Mouse (Mus musculus) cerebellum, adult 9-10 months (tissue): ENCODE measurements around the gene Arl4c.

Experiments used
- DNase-seq: peaks from one replicate; pipeline ENCODE4 v3.0.0; 2022

The Arl4c gene

DNA sequence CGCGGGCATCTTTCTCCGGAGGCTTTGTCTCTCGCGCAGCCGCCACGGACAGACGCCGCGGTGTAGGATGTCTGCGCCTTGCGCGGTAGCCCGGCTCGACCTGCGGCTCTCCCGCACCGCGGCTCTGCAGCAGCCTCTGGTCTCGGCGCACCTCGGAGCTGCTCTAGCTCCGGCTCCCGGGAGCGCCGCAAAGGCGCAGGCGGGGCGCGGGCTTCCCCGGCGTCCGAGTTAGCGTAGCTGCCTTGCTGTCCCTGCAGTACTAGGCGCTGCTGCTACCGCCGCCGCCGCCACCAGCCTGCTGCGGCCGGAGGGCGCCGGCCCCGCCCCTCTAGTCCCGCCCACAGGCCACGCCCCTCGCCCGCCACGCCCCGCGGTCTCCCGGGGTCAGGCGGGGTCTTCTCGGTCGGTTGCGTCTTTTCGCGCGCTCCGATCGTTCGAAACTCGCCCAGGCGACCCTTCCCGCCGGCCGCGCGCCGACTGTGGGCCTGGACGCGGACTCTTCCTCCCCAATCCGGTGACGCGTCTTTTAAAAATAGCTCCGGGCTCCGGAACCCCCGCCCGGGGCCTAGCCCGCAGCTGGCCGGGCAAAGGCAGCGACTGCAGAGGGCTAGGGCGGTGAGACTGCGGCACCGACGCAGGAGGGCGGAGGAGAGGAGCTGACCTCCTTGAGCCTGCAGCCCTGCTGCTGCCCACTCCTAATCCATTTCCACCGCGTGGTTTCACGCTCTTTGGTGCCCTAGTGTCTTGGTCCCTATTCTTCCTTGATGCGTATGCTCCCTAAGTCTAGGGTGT is at the start of gene Arl4c:
Arl4c (minus strand) TSS at position 352 of the 792 bp plus-strand sequence.
- peak; percentile 83 for DNase-seq

- DNase-seq = no peak
Observed at GRCm38 (mm10) chr1:88751332-88751731, 49.3 kb upstream of the Arl4c start.

GRCm38 (mm10) chr1:88750576-88750975 is 48.6 kb upstream of the Arl4c start:
- DNase-seq = no peak

- no peak for DNase-seq
Observed at GRCm38 (mm10) chr1:88750126-88750525, 48.1 kb upstream of the Arl4c start.

GRCm38 (mm10) chr1:88749106-88749505 is 47.1 kb upstream of the Arl4c start:
- DNase-seq = no peak

DNA sequence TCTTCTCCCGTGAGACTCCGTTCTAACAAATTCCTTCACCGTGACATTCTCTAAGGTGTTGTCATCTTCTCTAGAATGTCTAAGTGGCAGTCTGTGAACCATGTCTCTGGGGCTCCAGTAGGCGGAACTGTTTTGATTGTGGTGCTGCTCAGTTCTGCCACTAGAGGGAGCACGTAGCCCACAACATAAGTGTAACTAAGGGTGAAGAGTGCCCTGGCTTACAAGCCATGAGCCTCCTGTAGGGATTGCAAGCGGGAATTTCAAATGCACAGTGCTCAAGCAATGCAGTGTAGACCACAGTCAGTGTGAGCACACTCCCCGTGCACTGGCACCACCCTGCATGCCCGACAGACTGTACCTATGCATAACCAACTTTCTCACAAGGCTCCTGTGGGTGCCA is 43.2 kb upstream of the Arl4c start:
- peak; percentile 89 for DNase-seq

DNA sequence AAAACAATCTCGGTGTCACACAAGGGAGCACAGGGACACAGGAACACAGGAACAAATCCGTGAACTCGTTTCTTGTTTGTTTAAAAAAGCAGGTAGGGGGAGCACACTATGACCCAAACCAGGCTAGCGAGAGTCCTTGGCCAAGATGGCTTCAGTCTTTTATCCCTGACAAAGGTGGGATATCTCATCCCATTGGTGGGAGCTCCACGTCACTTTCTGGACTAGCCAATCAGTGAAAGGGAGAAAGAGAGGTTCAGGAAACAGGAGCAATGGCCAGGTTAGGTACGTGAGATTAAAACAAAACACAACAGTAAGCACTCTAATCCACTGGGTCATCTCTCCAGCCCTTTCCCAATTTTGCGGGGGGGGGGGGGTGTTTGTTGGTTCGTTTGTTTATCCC is 42.2 kb upstream of the Arl4c start:
- DNase-seq = no peak

GRCm38 (mm10) chr1:88742372-88742771 is 40.4 kb upstream of the Arl4c start:
- DNase-seq = peak; percentile 70

DNA sequence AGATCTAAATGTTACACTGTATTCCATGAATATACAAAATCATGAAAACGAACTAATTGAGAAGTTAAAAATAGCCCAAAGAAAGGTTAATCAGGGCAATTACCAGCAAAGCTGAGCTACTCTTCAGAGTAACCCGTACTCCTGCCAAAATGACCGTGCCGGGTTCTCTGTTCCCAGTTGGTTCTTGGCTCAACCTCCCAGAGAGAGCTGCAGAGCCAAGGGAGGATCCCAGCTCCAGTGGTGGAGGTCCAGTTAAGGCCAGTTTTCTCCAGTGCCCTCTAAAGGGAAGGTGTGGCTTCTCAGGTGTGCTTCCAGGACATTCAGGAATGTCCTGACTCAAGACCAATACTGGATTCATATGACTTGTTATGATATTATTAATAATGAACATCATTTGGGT is 37.5 kb upstream of the Arl4c start:
- DNase-seq = peak; percentile 38

DNA sequence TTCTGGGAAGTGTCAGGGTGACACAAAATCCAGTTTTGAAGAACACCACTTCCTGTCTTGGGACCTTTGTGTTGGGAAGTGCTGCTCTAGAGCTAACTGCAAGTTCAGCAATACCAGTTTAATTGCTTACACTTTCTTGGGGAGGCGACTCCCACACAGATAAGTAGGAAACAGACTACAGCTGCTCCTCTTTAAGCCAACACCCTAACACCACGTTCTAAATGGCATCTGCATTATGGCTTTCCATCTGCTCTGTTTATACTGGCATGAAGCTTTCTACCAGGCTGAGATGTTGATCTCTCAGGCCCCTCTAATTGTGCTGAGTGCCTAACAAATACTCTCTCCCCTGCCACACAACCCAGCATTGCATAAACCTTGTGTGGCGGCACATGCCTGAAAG is 36.9 kb upstream of the Arl4c start:
- no peak for DNase-seq

DNA sequence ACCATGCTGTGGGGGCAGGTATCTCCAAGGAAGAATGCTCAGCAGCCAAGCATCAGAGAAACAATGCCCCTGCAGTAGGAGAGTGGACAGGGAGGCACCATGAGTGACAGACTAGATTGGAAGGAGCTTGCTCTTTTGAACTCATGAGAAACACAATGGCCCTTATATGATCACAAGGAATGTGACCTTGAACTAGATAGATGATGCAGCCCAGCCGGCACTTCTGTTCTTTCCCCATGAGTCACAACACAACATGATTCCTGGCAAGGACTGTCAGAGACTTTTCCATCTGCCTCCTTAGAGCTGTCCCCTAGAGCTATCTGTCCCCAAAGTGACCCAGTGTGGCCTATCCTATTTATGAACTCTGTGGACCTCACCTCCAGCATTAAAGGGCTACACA is 27.5 kb upstream of the Arl4c start:
- no peak for DNase-seq

GRCm38 (mm10) chr1:88727369-88727768 is 25.3 kb upstream of the Arl4c start:
- DNase-seq = no peak

- DNase-seq = no peak
Observed at GRCm38 (mm10) chr1:88725716-88726115, 23.7 kb upstream of the Arl4c start.

GRCm38 (mm10) chr1:88720626-88721229 is 18.7 kb upstream of the Arl4c start:
- DNase-seq = no peak

DNA sequence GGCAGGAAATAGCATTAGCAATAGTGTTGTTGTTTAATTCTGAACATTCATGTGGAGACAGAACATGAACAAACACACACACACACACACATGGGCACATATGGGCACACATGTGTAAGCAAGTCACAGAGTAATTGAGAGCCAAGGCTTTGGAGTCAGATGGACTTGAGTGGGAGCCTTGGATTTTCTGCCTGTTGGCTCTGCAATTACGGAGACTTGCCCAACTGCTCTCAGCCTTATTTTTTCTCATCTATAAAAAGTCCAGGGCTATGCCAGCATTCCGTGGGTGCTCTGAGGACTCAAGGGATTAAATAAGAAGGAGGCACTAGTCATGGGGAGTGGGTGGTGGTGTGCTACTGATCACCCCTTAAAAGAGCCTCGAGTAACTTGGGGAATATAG is 16.5 kb upstream of the Arl4c start:
- no peak for DNase-seq

DNA sequence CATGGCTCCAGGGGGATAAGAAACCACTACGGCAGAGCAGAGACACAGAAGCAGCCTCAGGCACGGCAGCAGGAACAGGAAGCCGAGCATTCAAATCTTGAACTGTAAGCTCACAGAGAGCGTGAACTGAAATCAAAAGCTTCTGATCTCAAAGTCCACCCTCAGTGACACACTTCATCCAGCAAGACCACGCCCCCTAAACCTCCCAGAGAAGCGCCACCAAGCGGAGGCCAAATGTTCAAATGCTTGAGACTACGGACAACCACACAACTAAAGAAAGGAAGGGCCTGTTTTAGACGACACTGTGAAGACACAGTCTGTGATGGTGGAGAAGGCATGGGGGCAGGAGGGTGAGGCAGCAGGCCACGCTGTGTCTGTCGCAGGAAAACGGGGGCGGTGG is 15.7 kb upstream of the Arl4c start:
- DNase-seq = no peak

GRCm38 (mm10) chr1:88712011-88712410 is 10.0 kb upstream of the Arl4c start:
- DNase-seq = no peak

DNA sequence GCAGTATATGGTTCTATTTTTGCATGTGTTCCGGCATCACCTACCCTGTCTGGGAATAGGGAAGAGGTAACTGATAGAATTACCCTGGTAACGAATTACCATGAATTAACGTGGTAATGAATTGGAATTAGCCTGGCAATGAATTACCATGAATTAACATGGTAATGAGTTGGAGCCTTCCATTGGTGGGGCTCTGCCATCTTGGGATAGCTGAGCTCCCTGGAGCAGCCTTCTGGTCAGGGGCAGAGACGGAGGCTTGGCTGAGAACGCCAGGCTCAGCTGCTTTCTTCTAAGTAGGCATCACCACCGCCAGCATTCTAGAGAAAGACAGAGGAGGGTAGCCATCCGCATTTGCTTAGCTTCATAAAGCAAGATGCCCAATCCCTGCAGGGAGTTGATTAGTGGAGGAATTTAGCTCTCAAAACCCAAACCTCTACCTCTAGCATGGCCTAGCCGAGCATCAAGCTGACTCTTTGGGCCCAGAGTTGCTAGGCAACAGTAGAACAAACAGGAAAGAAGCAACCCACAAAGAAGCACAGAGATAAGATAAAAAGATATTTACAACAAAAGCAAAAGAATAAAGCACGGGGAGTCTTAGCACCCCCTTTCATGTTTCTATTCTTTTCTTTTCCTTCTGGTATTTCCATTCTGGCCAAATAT is 6.8 kb upstream of the Arl4c start:
- DNase-seq = no peak

DNA sequence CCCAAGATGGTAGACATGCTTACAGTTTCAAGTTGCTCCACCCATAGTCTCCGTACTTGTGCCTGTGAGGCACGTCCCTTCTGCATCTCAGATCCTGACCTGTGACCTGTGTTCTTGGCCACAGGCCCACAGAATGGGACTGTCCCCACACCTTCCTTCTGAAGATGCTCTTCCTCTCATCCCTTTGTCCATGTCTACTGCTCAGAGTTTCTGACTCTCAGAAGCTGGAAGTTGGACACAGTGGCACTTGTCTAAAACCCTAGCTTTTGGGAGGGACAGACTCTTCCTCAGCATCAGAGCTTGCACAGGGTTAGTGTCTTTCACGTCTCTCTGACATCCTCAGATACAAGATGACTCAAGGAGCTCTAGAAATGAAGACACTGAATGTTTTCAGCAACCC is 6.2 kb upstream of the Arl4c start:
- DNase-seq = no peak

DNA sequence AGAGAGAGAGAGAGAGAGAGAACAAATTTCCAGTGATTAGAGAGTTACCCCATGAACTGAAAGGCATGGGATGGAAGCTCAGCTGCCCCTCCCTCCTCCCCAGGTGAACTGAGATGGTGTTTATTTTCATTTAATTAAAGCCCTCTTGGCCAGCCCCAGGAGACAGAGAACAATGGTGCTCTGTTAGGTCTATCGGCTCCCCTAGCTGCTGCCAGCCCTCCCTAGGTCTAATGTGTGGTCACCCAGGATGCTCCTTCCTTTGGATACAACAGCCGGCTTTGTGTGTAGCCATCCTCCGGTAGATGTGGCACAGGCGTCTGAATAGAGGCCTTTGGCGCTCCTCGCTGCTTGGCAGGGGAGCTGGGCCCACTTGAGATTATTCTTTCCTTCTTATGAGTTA is 5.5 kb upstream of the Arl4c start:
- DNase-seq = no peak

- DNase-seq = peak; percentile 97
Observed at GRCm38 (mm10) chr1:88705799-88706198, 3.8 kb upstream of the Arl4c start.

- peak; percentile 62 for DNase-seq
Observed at GRCm38 (mm10) chr1:88705050-88705449, 3.0 kb upstream of the Arl4c start.

DNA sequence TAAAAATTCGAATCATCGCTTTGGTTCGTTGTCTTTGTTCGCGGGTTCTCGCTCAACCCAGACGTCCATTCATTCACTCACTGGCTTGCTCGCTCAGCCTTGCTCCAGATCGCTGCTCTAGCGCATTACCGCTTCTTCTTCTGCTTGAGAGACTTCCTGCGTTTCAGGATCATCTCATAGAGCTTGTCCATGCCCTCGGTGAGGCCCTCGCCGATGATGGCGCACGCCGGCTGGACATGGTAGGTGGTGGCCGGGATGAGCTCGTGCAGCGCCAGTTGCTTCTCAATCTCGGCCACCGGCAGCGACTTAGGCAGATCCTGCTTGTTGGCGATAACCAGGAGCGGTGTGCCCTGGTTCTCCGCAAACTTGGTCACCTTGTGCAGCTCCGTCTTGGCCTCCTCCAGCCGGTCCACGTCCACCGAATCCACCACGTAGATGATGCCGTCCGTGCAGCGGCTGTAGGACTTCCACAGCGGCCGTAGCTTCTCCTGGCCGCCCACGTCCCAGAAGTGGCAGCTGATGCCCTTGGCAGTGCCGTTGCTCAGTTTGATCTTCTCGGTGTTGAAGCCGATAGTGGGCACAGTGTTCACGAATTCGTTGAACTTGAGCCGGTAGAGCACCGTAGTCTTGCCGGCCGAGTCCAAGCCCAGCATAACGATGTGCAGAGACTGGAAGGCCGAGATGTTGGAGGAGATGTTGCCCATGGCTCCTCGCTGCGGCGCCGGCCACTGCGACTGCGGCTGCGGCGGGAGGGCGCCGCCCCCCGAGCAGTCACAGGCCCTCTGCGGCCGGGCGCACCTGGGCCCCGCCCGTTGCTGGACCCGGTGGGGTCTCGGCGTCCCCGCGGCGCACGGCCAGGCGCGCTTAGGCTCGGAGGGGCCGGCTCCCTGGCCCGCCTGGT is 810 bp downstream of the Arl4c start:
- peak; percentile 59 for DNase-seq
